Mouse (Mus musculus): Measurements from ENCODE around the gene Tbx21. TPM values are rescaled to one million over a fixed set of nuclear protein-coding genes. Genes with fewer than 3 reads are reported as not detected.

The Tbx21 gene
- polyA plus RNA-seq, 1 experiment from 2014 or later, result not detected

DNA sequence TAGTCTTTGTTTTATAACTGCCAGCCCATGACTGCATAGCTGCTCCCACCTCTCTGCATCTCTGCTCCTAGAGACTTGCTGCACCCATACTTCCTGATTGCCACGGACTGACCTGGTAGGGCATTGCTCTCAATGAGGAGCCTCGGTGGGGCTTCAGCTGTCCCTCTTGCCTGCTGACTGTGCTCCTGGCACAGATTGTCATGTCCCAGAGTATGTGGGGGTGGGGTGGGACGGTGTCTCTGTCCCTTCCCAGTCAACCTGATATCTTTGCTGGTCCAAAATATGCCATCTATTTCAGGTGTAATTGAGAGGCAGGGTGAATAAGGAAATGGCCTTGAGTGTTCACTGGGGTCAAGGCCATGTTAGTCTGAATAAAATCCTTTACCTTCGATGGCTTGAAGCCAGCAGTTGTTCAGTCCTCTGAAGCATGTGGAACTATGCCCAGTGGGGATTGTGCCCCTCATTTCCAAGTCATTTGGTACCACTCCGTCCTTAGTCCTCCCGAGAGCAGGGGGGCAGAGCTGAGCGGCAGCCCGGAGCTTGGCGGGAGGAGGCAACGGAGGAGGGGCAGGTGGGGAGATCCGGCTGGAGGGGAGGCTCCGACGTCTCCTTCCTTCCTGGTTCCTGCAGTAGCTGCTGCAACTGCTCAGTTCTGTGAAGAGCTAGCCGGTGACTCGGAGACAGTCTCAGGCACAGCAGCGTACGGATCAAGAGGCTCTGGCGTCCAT lies 64.8 kb downstream of the Tbx21 start, which contains the start of gene Osbpl7:
Gene Osbpl7, plus strand, starts transcription at position 413 of the 728 bp plus-strand sequence.
- peak within 1 kb of the TSS; percentile 4 for H3K27ac ChIP-seq (ENCODE audit: low read depth, low read length)
- peaks cover 7% of the 10 kb centered on the region for H3K36me3 ChIP-seq (ENCODE audit: control insufficient read depth, insufficient read depth, low read length)
- peak within 1 kb of the TSS; percentile 75 for H3K9ac ChIP-seq (ENCODE audit: low read depth, low read length)
- peak; percentile 77 for DNase-seq (ENCODE audit: low spot score)
- H3K4me1 ChIP-seq (replicated peaks; ENCODE audit: control insufficient read depth, insufficient read depth, low read length), result peaks cover 21% of the 10 kb centered on the region
- H3K9me3 ChIP-seq (ENCODE audit: control insufficient read depth, low read length), result no peaks in the 10 kb centered on the region
- H3K4me2 ChIP-seq, result peak within 1 kb of the TSS; percentile 94
- no peaks in the 10 kb centered on the region for H3K27me3 ChIP-seq (replicated peaks; ENCODE audit: control insufficient read depth, insufficient read depth, low read length)
- peak; percentile 70 for ATAC-seq (replicated peaks; ENCODE audit: low FRiP score)
- 4% methylated on average over 18 of the region's 18 CpGs for WGBS
- peak within 1 kb of the TSS; percentile 67 for H3K4me3 ChIP-seq (ENCODE audit: low read depth, low read length)

- H3K4me2 ChIP-seq, result no peak overlapping the region
- no peak for DNase-seq (ENCODE audit: low spot score)
- no peaks in the 10 kb centered on the region for H3K9me3 ChIP-seq (ENCODE audit: control insufficient read depth, low read length)
- no peak for ATAC-seq (replicated peaks; ENCODE audit: low FRiP score)
- H3K27ac ChIP-seq (ENCODE audit: low read depth, low read length), result no peak overlapping the region
- H3K4me3 ChIP-seq (ENCODE audit: low read depth, low read length), result no peak overlapping the region; the same call in 1 of the 2 replicates
- peaks cover 8% of the 10 kb centered on the region for H3K36me3 ChIP-seq (ENCODE audit: control insufficient read depth, insufficient read depth, low read length)
- 83% methylated on average over 6 of the region's 6 CpGs for WGBS
- H3K27me3 ChIP-seq (replicated peaks; ENCODE audit: control insufficient read depth, insufficient read depth, low read length), result no peaks in the 10 kb centered on the region
- peaks cover 21% of the 10 kb centered on the region for H3K4me1 ChIP-seq (replicated peaks; ENCODE audit: control insufficient read depth, insufficient read depth, low read length)
- no peak overlapping the region for H3K9ac ChIP-seq (ENCODE audit: low read depth, low read length)
Observed at GRCm38 (mm10) chr11:97049492-97050085, 65.5 kb downstream of the Tbx21 start.

GRCm38 (mm10) chr11:97048090-97048650 lies 67.0 kb downstream of the Tbx21 start:
- H3K9ac ChIP-seq (ENCODE audit: low read depth, low read length), result no peak overlapping the region
- peaks cover 12% of the 10 kb centered on the region for H3K36me3 ChIP-seq (ENCODE audit: control insufficient read depth, insufficient read depth, low read length)
- DNase-seq (ENCODE audit: low spot score), result no peak
- no peak overlapping the region for H3K4me2 ChIP-seq
- ATAC-seq (replicated peaks; ENCODE audit: low FRiP score), result no peak
- no peak overlapping the region for H3K4me3 ChIP-seq (ENCODE audit: low read depth, low read length)
- WGBS, result 85% methylated on average over 8 of the region's 8 CpGs
- H3K4me1 ChIP-seq (replicated peaks; ENCODE audit: control insufficient read depth, insufficient read depth, low read length), result peaks cover 21% of the 10 kb centered on the region
- H3K27ac ChIP-seq (ENCODE audit: low read depth, low read length), result no peak overlapping the region
- no peaks in the 10 kb centered on the region for H3K27me3 ChIP-seq (replicated peaks; ENCODE audit: control insufficient read depth, insufficient read depth, low read length)
- no peaks in the 10 kb centered on the region for H3K9me3 ChIP-seq (ENCODE audit: control insufficient read depth, low read length)

Small RNAs within 50 kb of the gene (microRNA-seq; reads per million reads assigned to microRNA genes)
- gene Mir7235 (ENCODE audit: borderline number of aligned reads) (1.1 reads per million), gene Mir8103 (ENCODE audit: borderline number of aligned reads) (not detected)

Other genes with a start within 250 kb of the Tbx21 start
- gene Cdk5rap3, start 198.8 kb downstream of the Tbx21 start, polyA plus RNA-seq (2014; fragmentation: Nextera tagmentation; extraction: Ambion mirVana), result 69.6 and 71.3 TPM in 2 replicates
- gene Prr15l, start 187.2 kb downstream of the Tbx21 start, polyA plus RNA-seq (2014; fragmentation: Nextera tagmentation; extraction: Ambion mirVana), result 1.8 and 2.2 TPM in 2 replicates
- 206 and 226 TPM in 2 replicates for gene Pnpo, start 171.3 kb downstream of the Tbx21 start, polyA plus RNA-seq (2014; fragmentation: Nextera tagmentation; extraction: Ambion mirVana)
- 18.3 and 18.9 TPM in 2 replicates for gene Sp2, start 132.4 kb downstream of the Tbx21 start, polyA plus RNA-seq (2014; fragmentation: Nextera tagmentation; extraction: Ambion mirVana)
- gene Sp6, start 101.9 kb downstream of the Tbx21 start, polyA plus RNA-seq (2014; fragmentation: Nextera tagmentation; extraction: Ambion mirVana), result 0.17 TPM in 1 of 2 replicates, not detected in the other
- 16.4 and 17.6 TPM in 2 replicates for gene Scrn2, start 85.4 kb downstream of the Tbx21 start, polyA plus RNA-seq (2014; fragmentation: Nextera tagmentation; extraction: Ambion mirVana)
- gene Lrrc46, start 73.9 kb downstream of the Tbx21 start, polyA plus RNA-seq (2014; fragmentation: Nextera tagmentation; extraction: Ambion mirVana), result 0.49 and 0.58 TPM in 2 replicates
- gene Mrpl10, start 73.8 kb downstream of the Tbx21 start, polyA plus RNA-seq (2014; fragmentation: Nextera tagmentation; extraction: Ambion mirVana), result 86.1 and 89.7 TPM in 2 replicates
- gene Osbpl7, start 64.7 kb downstream of the Tbx21 start, polyA plus RNA-seq (2014; fragmentation: Nextera tagmentation; extraction: Ambion mirVana), result 4.9 and 6.1 TPM in 2 replicates
- gene Tbkbp1, start 36.2 kb upstream of the Tbx21 start, polyA plus RNA-seq (2014; fragmentation: Nextera tagmentation; extraction: Ambion mirVana), result 5.4 and 5.5 TPM in 2 replicates
- 78.9 and 84.4 TPM in 2 replicates for gene Kpnb1, start 72.5 kb upstream of the Tbx21 start, polyA plus RNA-seq (2014; fragmentation: Nextera tagmentation; extraction: Ambion mirVana)
- gene Npepps, start 165.3 kb upstream of the Tbx21 start, polyA plus RNA-seq (2014; fragmentation: Nextera tagmentation; extraction: Ambion mirVana), result 52.1 and 60.2 TPM in 2 replicates
- 62.4 and 63.2 TPM in 2 replicates for gene Mrpl45, start 200.4 kb upstream of the Tbx21 start, polyA plus RNA-seq (2014; fragmentation: Nextera tagmentation; extraction: Ambion mirVana)
- 0.03 TPM in 2 replicates for gene Gpr179, start 236.7 kb upstream of the Tbx21 start, polyA plus RNA-seq (2014; fragmentation: Nextera tagmentation; extraction: Ambion mirVana)
- gene Socs7, start 247.2 kb upstream of the Tbx21 start, polyA plus RNA-seq (2014; fragmentation: Nextera tagmentation; extraction: Ambion mirVana), result 2.2 and 2.4 TPM in 2 replicates

All from liver, embryonic 11.5 days (tissue).